Mouse (Mus musculus) macrophage (primary cell): ENCODE results near the gene Olfr558. TPM values are rescaled to one million over a fixed set of nuclear protein-coding genes. Genes with fewer than 3 reads are reported as not detected.

Source experiments
- polyA plus RNA-seq: library from polyadenylated mRNA; stranded (reverse); fragments of 250-400 nt; gene quantifications from 3 replicates; pipeline ENCODE4 v1.2.4, GENCODE M21; 2018; ENCODE audit warnings: inconsistent platforms

Gene Olfr558
- polyA plus RNA-seq, 1 experiment from 2014 or later: not detected

Other genes with a start within 250 kb of the Olfr558 start
- gene Olfr543, start 220.5 kb upstream of the Olfr558 start, polyA plus RNA-seq: not detected in 3 replicates
- gene Olfr544, start 213.9 kb upstream of the Olfr558 start, polyA plus RNA-seq: not detected in 3 replicates
- gene Olfr545, start 202.6 kb upstream of the Olfr558 start, polyA plus RNA-seq: not detected in 3 replicates
- gene Olfr547, start 167.5 kb upstream of the Olfr558 start, polyA plus RNA-seq: not detected in 3 replicates
- not detected in 3 replicates for gene Olfr548-ps1, start 161.3 kb upstream of the Olfr558 start, polyA plus RNA-seq
- not detected in 3 replicates for gene Olfr549, start 152.3 kb upstream of the Olfr558 start, polyA plus RNA-seq
- 31.3 to 44.4 TPM (median 44.4 TPM) in 3 replicates for gene Trim21, start 136.7 kb upstream of the Olfr558 start, polyA plus RNA-seq
- not detected in 3 replicates for gene Olfr550, start 130.8 kb upstream of the Olfr558 start, polyA plus RNA-seq
- gene Olfr551, start 110.3 kb upstream of the Olfr558 start, polyA plus RNA-seq: not detected in 3 replicates
- gene Olfr552, start 104.4 kb upstream of the Olfr558 start, polyA plus RNA-seq: not detected in 3 replicates
- gene Olfr553, start 84.0 kb upstream of the Olfr558 start, polyA plus RNA-seq: not detected in 3 replicates
- not detected in 3 replicates for gene Olfr554, start 63.8 kb upstream of the Olfr558 start, polyA plus RNA-seq
- gene Olfr555, start 43.4 kb upstream of the Olfr558 start, polyA plus RNA-seq: not detected in 3 replicates
- not detected in 3 replicates for gene Olfr556, start 37.3 kb upstream of the Olfr558 start, polyA plus RNA-seq
- gene Trim68, start 14.9 kb upstream of the Olfr558 start, polyA plus RNA-seq: 2.3 to 3.3 TPM (median 2.8 TPM) in 3 replicates
- gene Olfr557, start 6.3 kb upstream of the Olfr558 start, polyA plus RNA-seq: not detected in 3 replicates
- not detected in 3 replicates for gene Olfr33, start 16.9 kb downstream of the Olfr558 start, polyA plus RNA-seq
- not detected in 3 replicates for gene Olfr559, start 25.3 kb downstream of the Olfr558 start, polyA plus RNA-seq
- not detected in 3 replicates for gene Olfr560, start 57.2 kb downstream of the Olfr558 start, polyA plus RNA-seq
- gene Olfr78, start 57.3 kb downstream of the Olfr558 start, polyA plus RNA-seq: not detected in 3 replicates
- gene Olfr561, start 69.0 kb downstream of the Olfr558 start, polyA plus RNA-seq: not detected in 3 replicates
- gene Olfr564, start 101.3 kb downstream of the Olfr558 start, polyA plus RNA-seq: not detected in 3 replicates
- gene Olfr566, start 156.6 kb downstream of the Olfr558 start, polyA plus RNA-seq: not detected in 3 replicates
- not detected in 3 replicates for gene Olfr568, start 174.9 kb downstream of the Olfr558 start, polyA plus RNA-seq
- gene Olfr569, start 188.7 kb downstream of the Olfr558 start, polyA plus RNA-seq: not detected in 3 replicates
- gene Olfr570, start 192.4 kb downstream of the Olfr558 start, polyA plus RNA-seq: not detected in 3 replicates
- not detected in 3 replicates for gene Olfr571, start 215.3 kb downstream of the Olfr558 start, polyA plus RNA-seq
- gene Olfr572, start 222.2 kb downstream of the Olfr558 start, polyA plus RNA-seq: not detected in 3 replicates
- not detected in 3 replicates for gene Olfr573-ps1, start 240.4 kb downstream of the Olfr558 start, polyA plus RNA-seq
- gene Olfr574, start 246.3 kb downstream of the Olfr558 start, polyA plus RNA-seq: not detected in 3 replicates